Mouse (Mus musculus) forebrain, embryonic 12.5 days (tissue): ENCODE measurements around the gene 1110032F04Rik. TPM values are rescaled to one million over a fixed set of nuclear protein-coding genes. Genes with fewer than 3 reads are reported as not detected.
A peak's percentile ranks its signal among the peaks of the same experiment; 100 is the strongest.
"Not testable (repeated sequence)": the region's sequence is repeated elsewhere in the genome, so short reads cannot be mapped to it uniquely, and the experiment has no call there.

Source experiments
- ATAC-seq: fragments of 200-750 bp; cut with Nextera tagmentation; 2 replicates; pipeline ENCODE4 v1.8.0; 2017; ENCODE audit warnings: moderate TSS enrichment; ENCODE audit not compliant: low FRiP score
- H3K27ac ChIP-seq: fragments of 300-500 bp; sonication (generic); 2 replicates; pipeline ENCODE4 v1.5.1; 2016; ENCODE audit warnings: mild to moderate bottlenecking
- H3K27me3 ChIP-seq: fragments of 300-500 bp; sonication (generic); 2 replicates; pipeline ENCODE4 v1.6.1; 2016; ENCODE audit warnings: mild to moderate bottlenecking
- H3K36me3 ChIP-seq: fragments of 300-500 bp; sonication (generic); replicated peaks from 2 replicates; pipeline ENCODE4 v1.6.1; 2016; ENCODE audit warnings: mild to moderate bottlenecking
- H3K4me1 ChIP-seq: fragments of 300-500 bp; sonication (generic); 2 replicates; pipeline ENCODE4 v1.6.1; 2016
- H3K4me2 ChIP-seq: fragments of 300-500 bp; sonication (generic); 2 replicates; pipeline ENCODE4 v1.6.1; 2016; ENCODE audit warnings: mild to moderate bottlenecking, moderate library complexity
- H3K4me3 ChIP-seq: fragments of 300-500 bp; sonication (generic); replicated peaks from 2 replicates; pipeline ENCODE4 v1.5.1; 2016; ENCODE audit warnings: mild to moderate bottlenecking
- H3K9ac ChIP-seq: fragments of 300-500 bp; sonication (generic); 2 replicates; pipeline ENCODE4 v1.6.1; 2016; ENCODE audit warnings: mild to moderate bottlenecking
- H3K9me3 ChIP-seq: fragments of 300-500 bp; sonication (generic); 2 replicates; pipeline ENCODE4 v1.6.1; 2016
- WGBS: fragments of 180-500 bp; shearing (Covaris S2); methylation state at CpG from one replicate; pipeline ENCODE4 v1.1.7; 2016; 5-methylcytosine and 5-hydroxymethylcytosine counted together
- polyA plus RNA-seq: library from polyadenylated mRNA; unstranded; fragments of >200 nt; fragmentation: Nextera tagmentation; extraction: Ambion mirVana; gene quantifications from 2 replicates; pipeline ENCODE4 v1.2.1, GENCODE M21; 2016

Gene 1110032F04Rik
- polyA plus RNA-seq, 1 experiment from 2014 or later = 1.5 TPM

- no peaks in the 10 kb centered on the region for H3K4me1 ChIP-seq
- no peaks in the 10 kb centered on the region for H3K9me3 ChIP-seq
- ATAC-seq = no peak
- no peak overlapping the region for H3K9ac ChIP-seq
- no peaks in the 10 kb centered on the region for H3K27me3 ChIP-seq
- H3K4me3 ChIP-seq = no peak overlapping the region
- H3K4me2 ChIP-seq = no peak overlapping the region
- 78% methylated on average over 1 of the region's 1 CpGs for WGBS
- H3K27ac ChIP-seq = no peak overlapping the region
- no peaks in the 10 kb centered on the region for H3K36me3 ChIP-seq
Measured at GRCm38 (mm10) chr3:68852414-68852813, 17.0 kb upstream of the 1110032F04Rik start.

GRCm38 (mm10) chr3:68869691-68870567 is 543 bp downstream of the 1110032F04Rik start:
- Histone ChIP-seq H3K27me3 (peaks cover 38% of the 10 kb centered on the region), H3K9me3 (no peaks in the 10 kb centered on the region), H3K36me3 (no peaks in the 10 kb centered on the region), H3K27ac (0 out of 2 replicates have a peak overlapping the region, but pooled peaks have one; percentile 53), H3K9ac (peak overlapping the region; percentile 75), H3K4me2 (peak overlapping the region; percentile 100), H3K4me1 (peaks cover 19% of the 10 kb centered on the region), H3K4me3 (peak overlapping the region; percentile 74)
- ATAC-seq = peak; percentile 84
- WGBS = under 1% methylated on average over 95 of the region's 96 CpGs

DNA sequence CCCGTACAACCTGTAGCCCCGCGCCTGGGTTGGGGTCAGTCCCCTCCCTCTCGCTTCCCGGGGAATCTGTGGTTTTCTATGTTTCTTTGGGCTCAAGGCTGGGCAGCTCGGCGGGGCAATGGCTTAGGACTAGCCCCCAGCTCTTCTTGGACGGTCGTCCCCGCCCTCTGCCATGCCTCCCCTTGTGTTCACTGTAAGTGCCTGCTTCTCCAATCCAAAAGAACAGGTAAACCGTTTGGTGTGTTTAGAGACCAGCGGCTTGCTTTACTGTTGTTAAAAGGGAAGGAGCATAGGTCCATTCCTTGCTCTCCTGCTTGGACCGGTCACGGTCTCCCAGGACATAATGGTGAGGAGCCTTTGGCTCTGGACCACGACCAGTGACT is 1.2 kb downstream of the 1110032F04Rik start:
- no peak overlapping the region for H3K27ac ChIP-seq
- no peaks in the 10 kb centered on the region for H3K36me3 ChIP-seq
- peaks cover 38% of the 10 kb centered on the region for H3K27me3 ChIP-seq
- 0 out of 2 replicates have a peak overlapping the region, but pooled peaks have one; percentile 45 for H3K9ac ChIP-seq
- 4% methylated on average over 15 of the region's 15 CpGs for WGBS
- peaks cover 19% of the 10 kb centered on the region for H3K4me1 ChIP-seq
- no peaks in the 10 kb centered on the region for H3K9me3 ChIP-seq
- H3K4me3 ChIP-seq = peak overlapping the region; percentile 74
- peak overlapping the region; percentile 100 for H3K4me2 ChIP-seq
- no peak for ATAC-seq

- Histone ChIP-seq H3K4me1 (peaks cover 14% of the 10 kb centered on the region), H3K27me3 (peaks cover 18% of the 10 kb centered on the region), H3K4me2 (no peak overlapping the region), H3K27ac (no peak overlapping the region), H3K9me3 (no peaks in the 10 kb centered on the region), H3K4me3 (no peak overlapping the region), H3K9ac (no peak overlapping the region), H3K36me3 (no peaks in the 10 kb centered on the region)
- ATAC-seq = no peak
- WGBS = 96% methylated on average over 2 of the region's 2 CpGs
Measured at GRCm38 (mm10) chr3:68874079-68874478, 4.7 kb downstream of the 1110032F04Rik start.

DNA sequence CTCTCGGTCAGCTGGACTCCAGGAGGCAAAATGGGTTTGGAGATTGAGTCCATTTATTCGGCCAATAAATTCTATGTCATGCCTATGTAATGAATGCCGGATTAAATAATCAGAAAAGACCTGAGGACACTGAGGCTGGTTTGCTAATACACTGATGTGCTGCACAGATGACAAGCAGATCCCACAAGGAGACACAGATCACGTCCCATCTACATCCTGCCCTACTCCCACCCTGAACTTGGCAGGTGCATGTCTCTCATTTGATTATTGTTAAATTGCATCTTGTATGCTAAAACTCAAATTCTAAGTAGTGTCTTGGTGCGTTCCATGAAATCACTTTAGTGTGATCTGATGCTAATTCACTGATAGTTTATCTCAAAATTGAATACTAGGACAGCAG is 17.5 kb downstream of the 1110032F04Rik start:
- Histone ChIP-seq H3K36me3 (no peaks in the 10 kb centered on the region), H3K9ac (no peak overlapping the region), H3K9me3 (no peaks in the 10 kb centered on the region), H3K4me3 (no peak overlapping the region), H3K4me2 (no peak overlapping the region), H3K27ac (no peak overlapping the region), H3K4me1 (no peaks in the 10 kb centered on the region), H3K27me3 (no peaks in the 10 kb centered on the region)
- WGBS = 91% methylated on average over 5 of the region's 5 CpGs
- no peak for ATAC-seq

DNA sequence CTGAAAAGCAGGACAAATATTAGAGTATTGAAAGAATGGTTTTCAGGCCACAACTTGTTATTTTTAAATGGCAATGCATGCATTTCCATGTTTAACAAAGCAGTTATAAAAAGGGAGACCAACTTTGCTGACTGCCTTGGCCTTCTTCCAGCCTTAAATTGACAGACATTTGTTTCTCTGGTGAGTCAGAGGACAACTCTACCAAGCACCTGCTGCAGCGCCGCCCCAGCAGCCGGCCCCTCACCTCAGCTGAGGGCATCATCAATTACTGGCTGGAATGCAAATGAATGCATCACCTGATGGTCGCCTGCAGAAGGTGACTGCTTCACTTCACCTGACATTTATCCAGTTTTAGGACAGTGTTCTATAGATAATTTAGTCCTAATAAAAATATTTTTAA is 26.0 kb downstream of the 1110032F04Rik start:
- Histone ChIP-seq H3K4me1 (no peaks in the 10 kb centered on the region), H3K27me3 (no peaks in the 10 kb centered on the region), H3K36me3 (peaks cover 3% of the 10 kb centered on the region; the same call in 1 of the 2 replicates), H3K9me3 (no peaks in the 10 kb centered on the region), H3K4me3 (no peak overlapping the region), H3K4me2 (no peak overlapping the region), H3K27ac (no peak overlapping the region), H3K9ac (no peak overlapping the region)
- ATAC-seq = no peak
- 65% methylated on average over 4 of the region's 4 CpGs for WGBS

GRCm38 (mm10) chr3:68897154-68897553 is 27.8 kb downstream of the 1110032F04Rik start:
- Histone ChIP-seq H3K27ac (no peak overlapping the region), H3K27me3 (no peaks in the 10 kb centered on the region), H3K4me2 (no peak overlapping the region), H3K9ac (no peak overlapping the region), H3K4me3 (no peak overlapping the region), H3K9me3 (no peaks in the 10 kb centered on the region), H3K4me1 (no peaks in the 10 kb centered on the region), H3K36me3 (peaks cover 3% of the 10 kb centered on the region; the same call in 1 of the 2 replicates)
- WGBS = 88% methylated on average over 5 of the region's 5 CpGs
- ATAC-seq = no peak

DNA sequence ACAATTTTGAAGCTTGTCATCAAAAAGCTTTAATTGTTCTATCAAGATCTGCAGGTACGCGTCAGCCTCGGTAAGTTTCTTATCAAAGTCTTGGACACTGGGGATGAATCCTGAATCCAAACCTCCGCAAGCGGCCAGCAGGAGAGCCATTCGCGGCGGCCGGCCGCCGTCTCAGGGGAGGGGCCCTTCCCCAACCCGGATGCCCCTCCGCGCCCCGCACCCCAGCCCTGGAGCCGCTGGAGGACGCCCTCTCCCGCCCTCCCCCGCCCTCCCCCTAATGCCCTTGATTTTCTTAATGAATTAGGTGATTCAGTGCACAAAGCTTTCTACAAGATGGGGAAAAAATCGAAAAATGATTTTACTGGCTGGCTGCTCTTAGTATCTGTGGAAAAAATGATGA is 33.2 kb downstream of the 1110032F04Rik start:
- H3K27me3 ChIP-seq, H3K9me3 ChIP-seq: not testable (repeated sequence)

GRCm38 (mm10) chr3:68904902-68905778 is 35.8 kb downstream of the 1110032F04Rik start:
- Histone ChIP-seq H3K4me3 (no peak overlapping the region), H3K36me3 (no peaks in the 10 kb centered on the region), H3K4me2 (no peak overlapping the region), H3K27ac (no peak overlapping the region), H3K4me1 (no peaks in the 10 kb centered on the region), H3K9me3 (no peaks in the 10 kb centered on the region), H3K9ac (no peak overlapping the region), H3K27me3 (no peaks in the 10 kb centered on the region)
- ATAC-seq = no peak
- WGBS = 84% methylated on average over 2 of the region's 2 CpGs

More for the DNA sequence above, 33.2 kb downstream of the 1110032F04Rik start:
- H3K4me3 ChIP-seq, ATAC-seq, H3K4me2 ChIP-seq, H3K4me1 ChIP-seq, H3K9ac ChIP-seq, H3K36me3 ChIP-seq, H3K27ac ChIP-seq: not testable (repeated sequence)
- 91% methylated on average over 20 of the region's 20 CpGs for WGBS

GRCm38 (mm10) chr3:68907509-68907908 is 38.1 kb downstream of the 1110032F04Rik start:
- WGBS = 89% methylated on average over 4 of the region's 4 CpGs

More at GRCm38 (mm10) chr3:68907509-68907908, 38.1 kb downstream of the 1110032F04Rik start:
- no peak for ATAC-seq
- no peak overlapping the region for H3K4me3 ChIP-seq
- H3K27me3 ChIP-seq = no peaks in the 10 kb centered on the region
- no peaks in the 10 kb centered on the region for H3K4me1 ChIP-seq
- H3K9me3 ChIP-seq = no peaks in the 10 kb centered on the region
- no peak overlapping the region for H3K9ac ChIP-seq
- no peak overlapping the region for H3K4me2 ChIP-seq
- H3K36me3 ChIP-seq = 0 out of 2 replicates have a peak, but pooled peaks cover 6% of the 10 kb centered on the region
- H3K27ac ChIP-seq = no peak overlapping the region
